Mouse (Mus musculus) monocyte, adult 2 months (primary cell): ENCODE results near the gene Sri.
"Not testable (repeated sequence)": the region's sequence is repeated elsewhere in the genome, so short reads cannot be mapped to it uniquely, and the experiment has no call there.

Source experiments
- DNase-seq, 2 experiments: peaks; one replicate each; pipeline ENCODE4 v3.0.0; 2022; ENCODE audit warnings: low spot score in 2 of 2, low read depth in 1 of 2

Gene Sri

DNA sequence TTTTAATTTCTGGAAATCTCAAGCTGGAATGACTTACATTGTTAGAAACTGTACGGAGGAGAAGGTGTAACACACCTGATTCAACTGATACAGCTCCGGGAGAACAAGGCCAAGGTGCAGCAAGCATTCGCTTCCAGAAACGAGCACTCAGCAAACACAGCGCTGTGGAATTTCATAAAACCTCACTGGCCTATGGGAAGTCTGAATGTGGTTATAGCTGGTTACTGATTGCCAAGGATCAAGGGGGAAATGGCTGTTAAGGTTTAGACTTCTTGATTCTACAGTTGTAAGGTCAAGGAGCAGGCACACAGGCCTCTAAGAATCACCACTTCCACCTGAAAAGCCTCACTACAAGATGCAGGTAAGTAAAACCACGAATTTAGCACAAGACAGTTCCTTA lies at the start of gene Sri:
TSS of gene Sri (plus strand) at position 224 of the 400 bp plus-strand sequence.
- no peak for DNase-seq

- no peak for DNase-seq
These were observed 49.4 kb upstream of the Sri start for GRCm38 (mm10) chr5:7996401-7997044.

DNA sequence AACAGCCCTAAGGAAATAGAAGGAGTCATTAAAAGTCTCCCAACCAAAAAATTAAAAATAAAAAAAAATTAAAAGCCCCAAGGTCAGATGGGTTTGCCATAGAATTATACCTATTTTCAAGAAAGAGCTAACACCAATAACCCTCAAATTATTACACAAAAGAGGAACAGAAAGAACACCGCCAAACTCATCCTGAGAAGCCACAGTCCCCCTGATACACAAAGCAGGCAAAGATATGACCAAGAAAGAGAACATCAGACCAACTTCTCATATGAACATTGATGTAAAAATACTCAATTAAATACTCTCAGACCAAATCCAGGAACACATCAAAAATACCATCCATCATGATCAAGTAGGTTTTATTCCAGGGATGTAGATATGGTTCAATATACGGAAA lies 48.8 kb upstream of the Sri start:
- DNase-seq, result no peak

DNA sequence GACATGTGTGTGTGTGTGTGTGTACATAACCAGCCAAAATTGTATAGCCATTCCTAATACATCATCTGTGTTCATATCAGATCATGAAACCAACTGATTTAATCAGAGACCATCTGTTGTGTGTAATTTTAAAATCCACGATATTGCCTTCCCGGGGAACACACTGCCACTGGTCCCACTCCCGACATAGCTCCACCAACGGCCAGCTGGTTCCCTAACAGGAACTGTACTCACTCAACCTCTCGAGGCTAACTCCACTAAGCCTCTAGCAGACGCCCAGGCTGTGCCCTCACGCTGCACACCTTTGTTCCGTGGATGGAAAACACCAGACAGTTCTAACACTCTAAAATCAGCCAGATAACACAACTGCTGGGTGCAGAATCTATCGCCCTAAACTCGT lies 45.4 kb upstream of the Sri start:
- DNase-seq, result no peak

DNA sequence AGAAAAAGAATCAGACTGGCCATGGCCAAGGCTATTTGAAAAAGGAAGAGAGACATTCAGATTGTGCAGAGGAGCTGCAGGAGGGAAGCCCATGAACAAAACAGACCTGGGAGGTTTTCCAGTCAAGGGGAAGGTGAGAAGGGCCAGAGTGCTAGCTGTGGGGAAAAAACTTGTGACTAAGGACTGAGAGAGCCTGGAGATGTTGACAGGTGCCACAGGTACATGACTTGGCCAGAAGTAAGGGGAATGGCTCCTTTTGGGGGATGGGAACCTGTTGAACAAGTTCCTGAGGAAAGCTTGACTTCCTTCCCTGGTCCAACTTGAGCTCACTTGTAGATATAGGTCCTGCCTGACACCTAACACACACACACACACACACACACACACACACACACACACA lies 43.1 kb upstream of the Sri start:
- no peak for DNase-seq

DNA sequence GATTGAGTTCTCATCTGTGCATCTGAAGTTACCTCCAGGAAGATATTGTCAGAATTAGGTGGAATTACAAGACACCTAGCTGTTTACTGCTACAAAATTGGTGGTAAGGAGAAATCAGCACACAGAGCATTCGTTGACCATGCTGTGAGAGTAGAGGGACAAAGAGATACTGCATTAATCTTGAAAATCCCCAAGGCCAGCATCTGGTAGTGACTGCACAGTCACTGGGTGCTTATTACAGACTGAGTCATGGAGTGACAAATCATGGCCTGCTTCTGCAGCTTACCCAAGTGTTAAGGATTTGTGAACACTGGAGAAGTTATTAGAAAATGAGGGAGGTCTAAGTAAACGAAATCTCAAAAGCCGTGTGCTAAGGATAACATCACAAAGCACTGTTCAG lies 32.6 kb upstream of the Sri start:
- DNase-seq, result no peak

DNA sequence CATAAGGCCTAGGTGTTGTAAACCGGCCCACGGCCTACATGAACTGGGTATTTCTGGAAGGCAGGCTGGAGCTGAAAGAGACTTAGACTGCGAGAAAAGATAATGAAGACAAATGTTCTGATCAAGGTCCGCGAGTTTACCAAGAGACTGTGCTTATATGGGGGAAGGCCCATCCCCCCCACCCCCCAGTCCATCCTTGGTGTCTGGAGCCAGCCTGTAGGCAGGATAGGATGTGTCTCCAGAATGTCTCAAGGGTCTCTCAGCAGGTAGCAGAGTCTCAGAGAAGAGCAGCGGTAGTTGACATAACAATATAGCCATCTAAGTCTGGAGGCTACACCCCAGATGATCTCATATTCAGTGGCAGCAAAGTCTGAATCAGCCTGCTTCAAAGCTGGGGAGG lies 11.3 kb upstream of the Sri start:
- not testable (repeated sequence) for DNase-seq

GRCm38 (mm10) chr5:8053827-8054226 lies 7.9 kb downstream of the Sri start:
- DNase-seq, result no peak

DNA sequence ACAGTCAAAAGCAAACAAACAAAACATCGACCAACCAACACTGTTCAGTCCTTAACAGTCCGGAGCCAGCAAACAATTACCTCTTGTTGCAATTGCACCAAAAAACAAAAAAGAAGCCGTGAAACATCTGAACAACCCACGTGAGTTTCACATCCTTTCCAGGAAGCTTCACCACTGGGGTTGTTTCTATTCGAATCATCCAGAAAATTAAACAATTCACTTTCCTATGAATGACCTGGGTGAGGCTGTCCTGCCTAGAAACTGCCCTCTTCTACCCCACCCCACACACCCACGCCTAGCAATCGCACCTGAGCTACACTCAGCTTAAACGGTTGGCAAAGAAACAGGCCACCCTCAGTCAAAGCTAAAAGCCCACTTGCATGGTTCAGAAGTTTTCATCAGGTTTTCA lies 9.8 kb downstream of the Sri start:
- no peak for DNase-seq

GRCm38 (mm10) chr5:8056141-8057017 lies 10.5 kb downstream of the Sri start:
- DNase-seq, result peak; percentile 62 to 78

DNA sequence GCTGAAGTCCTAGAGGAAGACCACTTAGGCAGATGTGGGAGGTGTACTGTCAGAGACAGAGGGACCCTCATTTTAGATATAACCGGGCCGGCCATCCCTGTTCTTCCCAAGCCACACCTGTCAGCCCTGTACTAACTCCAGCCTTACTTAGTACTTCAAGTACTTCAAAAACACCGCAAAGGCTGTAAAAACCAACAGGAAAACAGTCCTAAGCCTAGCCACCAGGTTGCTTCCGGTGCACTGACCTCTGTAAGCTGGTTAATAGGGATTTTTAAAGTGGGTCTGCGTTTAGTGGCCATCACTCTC lies 11.1 kb downstream of the Sri start:
- no peak for DNase-seq

DNA sequence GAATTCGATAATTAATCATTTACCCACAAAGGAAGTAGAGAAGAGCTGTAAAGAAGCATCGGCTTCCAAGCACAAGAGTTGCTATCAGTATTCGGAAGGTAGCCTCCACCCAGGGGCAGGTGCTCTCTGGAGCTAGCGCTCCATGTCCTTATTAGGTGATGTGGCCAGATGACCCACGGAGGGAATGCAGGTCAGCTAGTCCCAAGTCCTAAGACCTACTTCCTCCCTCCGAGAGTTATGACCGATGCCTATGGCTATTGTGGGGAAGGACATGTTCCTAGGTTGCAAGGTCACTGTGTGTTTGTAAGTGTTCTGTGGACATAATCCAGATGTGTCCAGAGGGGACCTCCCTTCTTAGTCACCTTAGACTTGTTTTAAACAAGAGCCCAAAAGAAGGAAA lies 12.2 kb downstream of the Sri start:
- no peak for DNase-seq

DNA sequence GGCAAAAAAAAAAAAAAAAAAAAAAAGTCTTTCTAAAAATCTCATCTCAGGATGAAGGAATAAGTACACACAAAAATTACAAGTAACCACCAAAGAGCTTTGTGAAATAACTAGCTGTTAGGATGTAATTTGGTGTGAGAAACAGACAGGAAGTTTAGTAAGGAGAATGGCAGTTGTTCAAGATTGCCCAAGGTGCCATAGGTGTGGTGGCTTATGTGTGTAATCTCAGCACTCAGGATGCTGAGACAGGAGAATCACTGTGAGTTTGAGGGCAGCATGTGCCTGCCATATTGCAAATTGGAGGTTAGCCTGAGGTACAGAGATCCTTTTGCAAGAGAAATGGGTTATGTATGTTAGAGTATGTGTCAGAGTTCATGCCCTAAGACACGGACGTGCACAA lies 16.6 kb downstream of the Sri start:
- no peak for DNase-seq

- no peak for DNase-seq
These were observed 17.3 kb downstream of the Sri start for GRCm38 (mm10) chr5:8063207-8063606.

GRCm38 (mm10) chr5:8073406-8073805 lies 27.5 kb downstream of the Sri start:
- no peak for DNase-seq

- no peak for DNase-seq
These were observed 28.2 kb downstream of the Sri start for GRCm38 (mm10) chr5:8073901-8074561.

- no peak for DNase-seq
These were observed 31.6 kb downstream of the Sri start for GRCm38 (mm10) chr5:8077481-8077880.

DNA sequence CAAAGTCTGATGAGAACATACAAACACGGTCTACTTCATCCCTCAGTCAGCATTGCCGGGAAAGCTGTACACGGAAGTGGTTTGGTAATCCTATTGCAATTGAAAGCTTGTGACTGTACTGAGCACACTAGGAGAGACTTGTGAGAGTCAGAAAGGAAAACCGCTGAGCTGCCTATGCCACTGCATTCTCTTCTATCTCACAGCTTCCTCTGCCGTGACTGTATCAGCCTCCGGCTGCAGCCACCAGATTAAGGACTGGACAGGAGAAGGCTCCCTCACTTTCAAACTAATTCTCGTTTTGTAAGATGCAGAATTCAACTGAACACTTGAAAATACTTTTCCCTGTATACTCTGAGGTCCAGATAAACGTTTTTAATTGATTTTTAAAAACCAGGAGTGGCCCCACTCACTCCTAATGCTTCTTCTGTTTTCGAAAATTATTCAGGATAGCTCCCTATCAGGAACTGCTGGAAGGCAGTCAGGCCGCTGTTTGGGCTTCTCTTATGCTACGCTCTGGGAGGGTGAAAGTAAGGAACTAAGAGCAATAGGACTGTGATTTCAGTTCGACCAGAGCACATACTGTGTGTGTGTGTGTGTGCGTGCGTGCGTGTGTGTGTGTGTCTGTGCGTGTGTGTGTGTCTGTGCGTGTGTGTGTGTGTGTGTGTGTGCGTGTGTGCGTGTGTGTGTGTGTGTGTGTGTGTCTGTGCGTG lies 37.1 kb downstream of the Sri start:
- DNase-seq, result no peak

- DNase-seq, result no peak
These were observed 39.8 kb downstream of the Sri start for GRCm38 (mm10) chr5:8085661-8086060.

DNA sequence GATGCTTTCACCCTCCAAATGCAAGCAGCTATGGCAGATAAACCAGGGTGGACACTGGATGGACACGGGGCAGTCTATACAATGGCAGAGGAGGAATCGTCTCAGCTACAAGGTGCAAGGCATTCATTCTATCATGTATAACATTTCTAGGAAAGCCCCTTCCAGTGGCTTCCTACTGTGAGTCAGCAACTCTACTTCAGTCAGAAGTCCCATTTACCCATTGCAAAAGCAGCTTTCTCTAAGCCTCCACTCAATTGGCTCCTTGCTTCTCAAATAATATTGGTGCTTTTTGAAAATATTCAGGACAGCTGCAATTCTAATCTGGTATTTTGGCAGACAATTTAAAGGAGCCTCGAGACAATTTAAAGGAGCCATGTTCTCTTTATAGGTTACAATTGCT lies 42.3 kb downstream of the Sri start:
- DNase-seq, result no peak

DNA sequence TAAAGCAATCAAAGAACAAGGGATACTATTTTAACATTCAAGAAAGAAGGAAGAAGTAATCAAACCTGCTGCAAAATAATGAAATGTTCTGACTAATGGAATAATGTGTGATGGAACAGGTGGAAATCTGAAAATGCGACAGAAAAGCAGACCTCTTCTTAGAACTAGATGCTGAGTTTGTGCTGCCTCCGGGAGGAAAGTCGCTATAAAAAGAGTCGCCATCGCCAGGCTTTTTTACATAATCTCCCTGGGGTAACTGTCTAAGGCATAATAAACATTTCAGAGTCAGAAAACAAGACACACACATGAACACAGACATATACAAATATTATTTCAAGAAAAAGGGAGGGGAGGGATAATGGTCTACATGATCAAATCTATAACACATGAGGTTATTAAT lies 49.0 kb downstream of the Sri start:
- DNase-seq, result no peak

DNA sequence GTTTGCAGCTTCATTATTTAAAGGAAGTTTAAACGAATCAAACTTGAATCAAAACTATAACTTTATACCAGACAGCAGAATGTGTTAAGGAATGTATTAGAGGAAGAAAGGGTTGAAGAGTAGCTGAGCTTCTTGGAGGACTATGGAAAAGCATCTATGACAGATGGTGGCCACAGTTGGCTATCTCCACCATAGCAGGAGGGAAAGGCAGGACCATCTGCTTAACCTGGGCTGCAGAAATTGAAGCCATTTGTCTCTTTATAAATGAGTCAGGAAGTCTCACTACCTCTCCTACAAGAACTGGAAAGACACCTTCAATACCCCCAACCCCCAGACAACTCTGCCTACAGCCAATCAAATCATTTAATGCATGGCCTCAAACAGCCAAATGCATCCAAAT lies 49.8 kb downstream of the Sri start:
- no peak for DNase-seq
